Mouse (Mus musculus) lung, embryonic 14.5 days (tissue): ENCODE measurements at regions not wholly inside any gene's neighbourhood (a gene's known extent, or its start where the extent isn't known, plus 50 kb on each side); places are given as distances from the start of the nearest gene placed in this dataset.
A peak's percentile ranks its signal among the peaks of the same experiment; 100 is the strongest.

Experiments
- ATAC-seq: fragments of 200-750 bp; cut with Nextera tagmentation; 2 replicates; pipeline ENCODE4 v1.8.0; 2017; ENCODE audit warnings: mild to moderate bottlenecking, moderate TSS enrichment, moderate library complexity; ENCODE audit not compliant: insufficient read depth
- DNase-seq: peaks from one replicate; pipeline ENCODE4 v3.0.0-alpha.2; 2015
- H3K27ac ChIP-seq: fragments of 300-500 bp; sonication (generic); 2 replicates; pipeline ENCODE4 v1.5.1; 2014; ENCODE audit warnings: low read depth, mild to moderate bottlenecking, moderate library complexity
- H3K27me3 ChIP-seq: fragments of 300-500 bp; sonication (generic); 2 replicates; pipeline ENCODE4 v1.6.1; 2014; ENCODE audit warnings: low read length, control low read depth; ENCODE audit not compliant: insufficient read depth
- H3K36me3 ChIP-seq: fragments of 300-500 bp; sonication (generic); 2 replicates; pipeline ENCODE4 v1.6.1; 2014; ENCODE audit warnings: control low read depth; ENCODE audit not compliant: insufficient read depth
- H3K4me1 ChIP-seq: fragments of 300-500 bp; sonication (generic); 2 replicates; pipeline ENCODE4 v1.6.1; 2014; ENCODE audit warnings: antibody characterized with exemption, control low read depth; ENCODE audit not compliant: insufficient read depth
- H3K4me2 ChIP-seq: fragments of 300-500 bp; sonication (generic); 2 replicates; pipeline ENCODE4 v1.6.1; 2014; ENCODE audit warnings: mild to moderate bottlenecking
- H3K4me3 ChIP-seq: fragments of 300-500 bp; sonication (generic); 2 replicates; pipeline ENCODE4 v1.5.1; 2014; ENCODE audit warnings: low read depth, low read length
- H3K9ac ChIP-seq: fragments of 300-500 bp; sonication (generic); 2 replicates; pipeline ENCODE4 v1.6.1; 2014
- H3K9me3 ChIP-seq: fragments of 300-500 bp; sonication (generic); 2 replicates; pipeline ENCODE4 v1.6.1; 2016; ENCODE audit warnings: low read depth, low read length, control low read depth
- CTCF ChIP-seq: IDR thresholded peaks from 2 replicates; pipeline ENCODE4 v1.5.1; 2016; ENCODE audit warnings: antibody characterized with exemption, low read depth
- WGBS: fragments of 180-500 bp; shearing (Covaris S2); extraction: QIAGEN DNeasy Blood & Tissue Kit; methylation state at CpG from one replicate; pipeline ENCODE4 v1.1.7; 2014; 5-methylcytosine and 5-hydroxymethylcytosine counted together

GRCm38 (mm10) chr6:31058961-31059360, 100.1 kb upstream of the Klf14 start:
- Histone ChIP-seq H3K27ac (no peak overlapping the region), H3K4me3 (no peak overlapping the region), H3K4me2 (no peak overlapping the region), H3K9me3 (no peaks in the 10 kb centered on the region), H3K36me3 (no peaks in the 10 kb centered on the region), H3K27me3 (no peaks in the 10 kb centered on the region), H3K9ac (no peak overlapping the region), H3K4me1 (no peaks in the 10 kb centered on the region; the same call in 1 of the 2 replicates)
- ATAC-seq: no peak
- no peak for DNase-seq
- TF ChIP-seq CTCF: no peak
- 79% methylated on average over 3 of the region's 3 CpGs for WGBS

- no peak overlapping the region for H3K9ac ChIP-seq
- H3K27ac ChIP-seq: no peak overlapping the region
- H3K4me2 ChIP-seq: no peak overlapping the region
- no peaks in the 10 kb centered on the region for H3K36me3 ChIP-seq
- H3K9me3 ChIP-seq: no peaks in the 10 kb centered on the region
- H3K4me1 ChIP-seq: no peaks in the 10 kb centered on the region; the same call in 1 of the 2 replicates
- no peak overlapping the region for H3K4me3 ChIP-seq
- no peak for ATAC-seq
- no peaks in the 10 kb centered on the region for H3K27me3 ChIP-seq
- no peak for DNase-seq
- 84% methylated on average over 4 of the region's 4 CpGs for WGBS
- TF ChIP-seq CTCF: no peak
Measured at GRCm38 (mm10) chr6:31061813-31062212, 102.9 kb upstream of the Klf14 start.

- H3K27ac ChIP-seq: no peak overlapping the region
- DNase-seq (no peak), ATAC-seq (no peak)
- H3K9me3 ChIP-seq: no peaks in the 10 kb centered on the region
- no peaks in the 10 kb centered on the region for H3K4me1 ChIP-seq
- TF ChIP-seq CTCF: no peak
- 62% methylated on average over 9 of the region's 9 CpGs for WGBS
- H3K4me3 ChIP-seq: no peak overlapping the region
- H3K36me3 ChIP-seq: no peaks in the 10 kb centered on the region
- H3K27me3 ChIP-seq: no peaks in the 10 kb centered on the region
- H3K9ac ChIP-seq: no peak overlapping the region
- H3K4me2 ChIP-seq: no peak overlapping the region
Measured at GRCm38 (mm10) chr6:31065419-31065818, 106.5 kb upstream of the Klf14 start.

DNA sequence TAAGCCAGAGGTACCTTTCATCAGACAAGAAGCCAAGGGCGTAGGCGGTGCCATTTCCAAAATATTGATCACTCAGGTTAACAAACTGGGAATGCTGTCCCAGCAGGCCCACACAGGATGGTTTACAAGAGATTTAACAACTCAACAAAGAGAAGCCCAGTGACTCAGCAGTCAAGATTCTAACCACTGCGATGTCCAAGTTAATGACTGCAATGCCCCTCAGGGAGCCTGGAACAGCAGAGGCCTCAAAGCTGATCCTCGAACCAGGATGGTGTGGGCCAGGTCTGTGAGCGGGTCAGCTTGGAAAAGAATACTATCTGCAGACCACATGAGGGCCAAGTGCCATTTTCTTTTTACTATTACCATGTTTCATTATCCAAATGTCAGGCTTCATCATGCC, 108.0 kb upstream of the Klf14 start:
- Histone ChIP-seq H3K27me3 (no peaks in the 10 kb centered on the region), H3K4me3 (no peak overlapping the region), H3K27ac (no peak overlapping the region), H3K4me2 (no peak overlapping the region), H3K4me1 (no peaks in the 10 kb centered on the region), H3K9ac (no peak overlapping the region), H3K36me3 (no peaks in the 10 kb centered on the region), H3K9me3 (no peaks in the 10 kb centered on the region)
- ATAC-seq (no peak), DNase-seq (no peak)
- WGBS: 93% methylated on average over 5 of the region's 5 CpGs
- TF ChIP-seq CTCF: no peak

DNA sequence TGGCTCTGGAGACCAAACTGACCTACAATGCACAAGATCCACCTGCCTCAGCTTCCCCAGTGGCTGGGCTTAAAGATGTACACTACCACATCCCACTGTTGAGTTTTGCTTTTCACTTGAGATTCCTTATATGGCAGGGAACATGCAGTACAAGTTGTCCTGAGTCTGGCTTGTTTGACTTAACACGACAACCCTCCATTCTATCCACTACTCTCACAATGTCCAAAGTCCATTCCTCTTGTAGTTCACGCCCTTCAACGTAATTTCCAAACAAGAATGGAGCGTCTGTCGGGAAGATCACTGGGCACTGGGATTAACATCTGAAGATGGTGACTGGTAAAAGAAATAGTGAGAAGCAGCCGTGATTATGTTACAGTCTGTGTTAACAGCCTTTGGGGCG, 108.6 kb upstream of the Klf14 start:
- ATAC-seq (no peak), DNase-seq (no peak)
- Histone ChIP-seq H3K27ac (no peak overlapping the region), H3K9ac (no peak overlapping the region), H3K27me3 (no peaks in the 10 kb centered on the region), H3K36me3 (no peaks in the 10 kb centered on the region), H3K4me2 (no peak overlapping the region), H3K9me3 (no peaks in the 10 kb centered on the region), H3K4me3 (no peak overlapping the region), H3K4me1 (no peaks in the 10 kb centered on the region)
- TF ChIP-seq CTCF: no peak
- WGBS: 66% methylated on average over 7 of the region's 7 CpGs

DNA sequence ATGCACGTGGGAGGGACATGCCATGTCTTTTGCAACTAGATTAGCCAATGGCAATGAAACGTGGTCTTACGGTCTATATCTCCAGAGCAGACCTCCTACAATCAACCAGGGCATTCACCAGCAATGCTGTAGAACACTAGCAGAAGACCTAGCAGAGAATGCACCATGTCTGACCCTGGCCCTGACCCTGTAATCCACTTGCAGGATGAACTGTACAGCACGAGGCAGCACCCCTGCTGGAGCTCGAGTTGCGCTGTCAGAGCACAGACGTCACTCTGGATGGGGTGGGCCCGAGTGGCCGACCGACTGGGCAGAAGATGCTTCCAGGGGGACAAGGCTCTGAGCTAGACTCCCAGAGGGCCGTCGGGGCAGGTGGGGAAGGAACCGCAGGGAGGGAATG, 110.4 kb upstream of the Klf14 start:
- H3K36me3 ChIP-seq: no peaks in the 10 kb centered on the region
- no peaks in the 10 kb centered on the region for H3K27me3 ChIP-seq
- ATAC-seq: no peak
- H3K4me3 ChIP-seq: no peak overlapping the region
- H3K4me2 ChIP-seq: no peak overlapping the region
- WGBS: 67% methylated on average over 13 of the region's 13 CpGs
- H3K9ac ChIP-seq: no peak overlapping the region
- H3K9me3 ChIP-seq: no peaks in the 10 kb centered on the region
- no peak for TF ChIP-seq CTCF
- H3K4me1 ChIP-seq: 0 out of 2 replicates have a peak, but pooled peaks cover 3% of the 10 kb centered on the region
- no peak for DNase-seq
- H3K27ac ChIP-seq: no peak overlapping the region

DNA sequence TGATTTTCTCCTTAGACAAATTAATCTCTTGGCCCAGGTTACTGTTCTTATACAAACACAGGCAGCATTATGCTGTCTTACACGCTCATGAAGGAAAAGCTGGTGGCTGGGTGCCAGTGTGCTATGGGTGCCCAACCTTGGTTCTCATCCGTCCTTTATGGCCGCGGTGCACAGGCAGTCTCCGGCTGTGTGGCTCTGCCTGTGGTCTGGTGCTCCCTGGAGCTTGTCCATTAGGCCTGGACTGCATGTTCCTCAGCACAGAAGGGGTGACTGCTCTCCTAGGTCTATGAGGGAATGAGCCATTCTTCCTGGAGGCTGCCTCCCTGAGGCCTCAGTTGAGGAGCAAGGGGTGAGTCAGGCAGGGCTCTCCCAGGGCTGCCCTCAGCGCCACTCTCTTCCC, 111.7 kb upstream of the Klf14 start:
- no peak for TF ChIP-seq CTCF
- ATAC-seq (no peak), DNase-seq (no peak)
- Histone ChIP-seq H3K27me3 (no peaks in the 10 kb centered on the region), H3K36me3 (no peaks in the 10 kb centered on the region), H3K4me3 (no peak overlapping the region), H3K27ac (peak overlapping the region; percentile 69; the same call in 1 of the 2 replicates), H3K9me3 (no peaks in the 10 kb centered on the region), H3K9ac (no peak overlapping the region), H3K4me1 (0 out of 2 replicates have a peak, but pooled peaks cover 3% of the 10 kb centered on the region), H3K4me2 (no peak overlapping the region)
- 79% methylated on average over 6 of the region's 6 CpGs for WGBS

DNA sequence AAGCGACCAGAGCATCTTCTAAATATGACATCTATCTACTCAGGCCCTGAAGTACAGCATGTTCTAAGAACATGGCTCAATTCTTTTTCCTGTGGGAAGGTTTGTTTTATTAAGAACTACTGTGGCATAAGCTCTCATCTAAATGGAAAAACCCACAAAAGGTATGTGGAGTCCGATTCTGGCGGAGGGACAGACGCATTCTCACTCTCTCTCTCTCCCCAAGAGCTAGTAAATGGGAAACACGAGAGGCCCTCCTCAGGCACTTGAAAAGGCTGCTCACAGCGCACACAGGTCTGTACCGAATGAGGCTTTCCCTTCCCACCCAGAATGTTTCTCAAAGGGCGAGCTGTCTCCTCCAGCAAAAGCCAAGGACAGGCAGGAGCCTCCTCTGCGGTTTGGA, 112.1 kb upstream of the Klf14 start:
- WGBS: 65% methylated on average over 9 of the region's 9 CpGs
- Histone ChIP-seq H3K9me3 (no peaks in the 10 kb centered on the region), H3K27me3 (no peaks in the 10 kb centered on the region), H3K4me3 (no peak overlapping the region), H3K9ac (no peak overlapping the region), H3K27ac (peak overlapping the region; percentile 69), H3K4me2 (no peak overlapping the region), H3K4me1 (0 out of 2 replicates have a peak, but pooled peaks cover 3% of the 10 kb centered on the region), H3K36me3 (no peaks in the 10 kb centered on the region)
- TF ChIP-seq CTCF: no peak
- peak; percentile 46 for DNase-seq
- ATAC-seq: no peak
